Mouse (Mus musculus) left cerebral cortex, adult 9 months (tissue): Measurements from ENCODE around the gene Gm49373.
A peak's percentile ranks its signal among the peaks of the same experiment; 100 is the strongest.
"Not testable (repeated sequence)": the region's sequence is repeated elsewhere in the genome, so short reads cannot be mapped to it uniquely, and the experiment has no call there.

ENCODE experiments used
- DNase-seq, 2 experiments: peaks; one replicate each; pipeline ENCODE4 v3.0.0; 2022; ENCODE audit warnings: low spot score in 2 of 2

Gm49373 gene

GRCm38 (mm10) chr9:21072641-21073040, 255 bp downstream of the Gm49373 start:
- DNase-seq: no peak

- no peak for DNase-seq
Measured at GRCm38 (mm10) chr9:21067006-21067684, 5.8 kb downstream of the Gm49373 start, which contains the start of gene Zglp1. Gene Zglp1 (minus strand): TSS chr9:21067093.

- DNase-seq: peak in 1 of 2 experiments; percentile 82
Measured at GRCm38 (mm10) chr9:21062928-21063327, 10.0 kb downstream of the Gm49373 start.

GRCm38 (mm10) chr9:21051578-21051977, 21.3 kb downstream of the Gm49373 start:
- no peak for DNase-seq

GRCm38 (mm10) chr9:21045235-21045634, 27.7 kb downstream of the Gm49373 start:
- no peak for DNase-seq

GRCm38 (mm10) chr9:21044785-21045184, 28.1 kb downstream of the Gm49373 start:
- not testable (repeated sequence) for DNase-seq

- no peak for DNase-seq
Measured at GRCm38 (mm10) chr9:21043563-21043962, 29.3 kb downstream of the Gm49373 start.

- peak; percentile 87 to 89 for DNase-seq
Measured at GRCm38 (mm10) chr9:21041308-21041707, 31.6 kb downstream of the Gm49373 start.

- DNase-seq: no peak
Measured at GRCm38 (mm10) chr9:21039779-21040178, 33.1 kb downstream of the Gm49373 start.

GRCm38 (mm10) chr9:21037481-21037891, 35.4 kb downstream of the Gm49373 start:
- peak in 1 of 2 experiments; percentile 29 for DNase-seq

GRCm38 (mm10) chr9:21036666-21037065, 36.2 kb downstream of the Gm49373 start:
- DNase-seq: peak in 1 of 2 experiments; percentile 25

GRCm38 (mm10) chr9:21036161-21036560, 36.7 kb downstream of the Gm49373 start:
- DNase-seq: peak in 1 of 2 experiments; percentile 5

GRCm38 (mm10) chr9:21035586-21035985, 37.3 kb downstream of the Gm49373 start:
- peak in 1 of 2 experiments; percentile 18 for DNase-seq

- DNase-seq: no peak
Measured at GRCm38 (mm10) chr9:21034481-21035085, 38.3 kb downstream of the Gm49373 start.

- peak in 1 of 2 experiments; percentile 74 for DNase-seq
Measured at GRCm38 (mm10) chr9:21033136-21033535, 39.8 kb downstream of the Gm49373 start.

GRCm38 (mm10) chr9:21032491-21032890, 40.4 kb downstream of the Gm49373 start:
- no peak for DNase-seq

GRCm38 (mm10) chr9:21031896-21032351, 41.0 kb downstream of the Gm49373 start, which contains the start of gene Icam5:
Gene Icam5 (plus strand): TSS chr9:21032073.
- DNase-seq: peak; percentile 83 to 87

GRCm38 (mm10) chr9:21031251-21031895, 41.5 kb downstream of the Gm49373 start:
- DNase-seq: peak; percentile 87

GRCm38 (mm10) chr9:21030781-21031250, 42.1 kb downstream of the Gm49373 start:
- DNase-seq: peak; percentile 74 to 92

- no peak for DNase-seq
Measured at GRCm38 (mm10) chr9:21030055-21030600, 42.8 kb downstream of the Gm49373 start.

- peak in 1 of 2 experiments; percentile 80 for DNase-seq
Measured at GRCm38 (mm10) chr9:21029291-21030054, 43.4 kb downstream of the Gm49373 start, which contains the start of gene Icam4. Gene Icam4 (plus strand): TSS chr9:21029373.
